Mouse (Mus musculus): Measurements from ENCODE around the gene Cspg4.
"Not testable (repeated sequence)": the region's sequence is repeated elsewhere in the genome, so short reads cannot be mapped to it uniquely, and the experiment has no call there.

Gene Cspg4

DNA sequence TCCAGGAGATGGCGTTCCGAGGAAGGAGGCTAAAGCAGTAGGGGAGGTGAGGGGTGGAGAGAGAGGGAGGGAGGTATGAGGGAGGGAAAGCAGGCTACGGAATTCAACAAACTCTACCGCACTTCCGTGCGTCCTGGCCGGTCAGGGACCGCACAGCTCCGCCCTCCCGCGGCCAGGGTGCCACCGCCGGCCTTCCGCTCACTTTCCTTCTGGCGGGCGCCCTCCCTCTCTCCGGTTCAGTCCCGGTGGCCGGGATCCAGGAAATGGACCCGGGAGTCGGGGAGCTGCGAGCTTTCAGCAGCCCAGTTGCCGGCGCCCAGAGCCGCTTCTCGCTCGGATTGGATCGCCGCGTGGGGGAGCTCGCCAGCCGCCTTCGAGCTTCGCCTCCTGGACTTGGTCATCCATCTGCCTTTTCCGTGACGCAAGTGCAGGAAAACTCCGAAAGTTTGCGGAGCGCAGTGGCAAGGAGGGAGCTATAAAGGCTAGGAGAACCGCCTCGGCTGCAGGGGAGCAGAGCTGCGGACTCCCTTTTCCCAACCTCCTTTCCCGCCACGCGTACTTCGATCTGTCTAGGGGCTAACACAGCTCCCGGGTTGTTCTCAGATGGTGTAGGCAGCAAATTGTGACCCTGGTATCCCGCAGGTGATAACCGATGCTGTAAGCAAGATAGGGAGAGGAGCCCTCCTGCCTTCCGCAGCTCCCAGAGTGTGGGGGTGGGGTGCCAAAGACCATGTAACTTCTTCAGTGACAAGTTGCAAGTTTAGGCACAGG is 63.4 kb downstream of the Cspg4 start, which contains the start of gene Snx33:
Gene Snx33, minus strand, starts transcription at position 331 of the 771 bp plus-strand sequence.
- DNase-seq: peak; percentile 86

GRCm38 (mm10) chr9:56929496-56929895 is 64.7 kb downstream of the Cspg4 start:
- DNase-seq: no peak

- no peak for DNase-seq
These were observed 65.7 kb downstream of the Cspg4 start for GRCm38 (mm10) chr9:56930556-56930955.

DNA sequence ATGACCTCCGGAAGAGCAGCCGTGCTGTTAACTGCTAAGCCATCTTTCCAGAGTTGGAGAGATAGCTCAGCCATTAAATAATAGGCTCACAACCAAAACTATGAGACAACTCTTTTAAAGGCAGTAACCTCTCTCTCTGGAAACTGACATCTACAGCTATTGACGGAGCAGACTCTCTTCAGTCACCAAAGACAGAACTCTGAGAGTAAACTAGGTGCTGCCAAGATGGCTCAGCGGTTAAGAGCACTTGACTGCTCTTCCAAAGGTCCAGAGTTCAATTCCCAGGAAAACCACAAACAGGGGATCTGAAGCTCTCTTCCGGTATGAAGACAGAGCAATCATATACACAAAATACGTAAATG is 72.0 kb downstream of the Cspg4 start:
- no peak for DNase-seq

DNA sequence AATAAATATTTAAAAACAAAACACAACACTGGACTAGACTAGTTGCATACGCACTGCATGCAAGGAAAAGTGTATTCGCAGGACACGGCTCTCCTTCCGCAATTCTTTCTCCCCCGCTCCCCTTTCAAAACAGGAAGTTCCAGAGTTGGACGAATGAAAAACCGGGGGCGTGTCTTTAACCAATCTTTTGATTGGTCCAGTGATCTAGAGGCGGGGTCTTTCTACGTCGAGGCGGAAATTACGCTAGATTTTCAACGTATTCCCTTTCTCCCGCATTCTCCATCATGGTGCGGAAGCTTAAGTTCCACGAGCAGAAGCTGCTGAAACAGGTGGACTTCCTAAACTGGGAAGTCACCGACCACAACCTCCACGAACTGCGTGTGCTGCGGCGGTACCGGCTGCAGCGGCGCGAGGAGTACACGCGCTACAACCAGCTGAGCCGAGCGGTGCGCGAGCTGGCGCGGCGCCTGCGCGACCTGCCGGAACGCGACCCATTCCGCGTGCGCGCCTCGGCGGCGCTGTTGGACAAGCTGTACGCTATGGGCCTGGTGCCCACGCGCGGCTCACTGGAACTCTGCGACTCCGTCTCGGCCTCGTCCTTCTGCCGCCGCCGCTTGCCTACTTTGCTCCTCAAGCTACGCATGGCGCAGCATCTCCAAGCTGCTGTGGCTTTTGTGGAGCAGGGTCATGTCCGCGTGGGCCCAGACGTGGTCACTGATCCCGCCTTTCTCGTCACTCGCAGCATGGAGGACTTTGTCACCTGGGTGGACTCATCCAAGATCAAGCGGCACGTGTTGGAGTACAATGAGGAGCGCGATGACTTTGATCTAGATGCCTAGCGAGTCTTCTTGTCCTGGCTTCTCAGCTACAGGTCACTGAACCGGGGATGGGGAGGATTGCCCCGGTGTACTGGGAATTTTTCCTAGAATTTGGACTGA is 72.7 kb downstream of the Cspg4 start, which contains the start of gene Imp3:
Gene Imp3, plus strand, starts transcription at position 253 of the 938 bp plus-strand sequence.
- DNase-seq: peak; percentile 92

DNA sequence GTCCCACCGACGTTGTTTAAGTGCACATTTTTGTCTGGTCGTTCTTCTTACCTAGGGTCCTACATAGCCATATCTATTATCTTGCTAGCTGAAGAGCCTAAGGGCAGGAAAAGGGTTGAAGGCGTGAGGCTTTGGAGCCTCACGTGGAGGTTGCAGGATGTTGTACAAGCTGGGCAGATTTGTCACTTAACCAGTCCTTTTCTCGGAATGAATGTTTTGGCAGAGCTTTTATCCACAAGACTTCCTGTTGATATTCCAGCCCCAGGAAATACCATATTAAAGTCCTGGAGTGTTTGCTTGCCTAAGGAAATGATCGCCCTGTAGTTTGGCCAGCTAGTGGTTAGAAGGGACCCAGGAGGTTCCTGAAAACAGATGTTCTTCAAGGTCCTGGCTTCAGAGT is 73.5 kb downstream of the Cspg4 start:
- no peak for DNase-seq

DNA sequence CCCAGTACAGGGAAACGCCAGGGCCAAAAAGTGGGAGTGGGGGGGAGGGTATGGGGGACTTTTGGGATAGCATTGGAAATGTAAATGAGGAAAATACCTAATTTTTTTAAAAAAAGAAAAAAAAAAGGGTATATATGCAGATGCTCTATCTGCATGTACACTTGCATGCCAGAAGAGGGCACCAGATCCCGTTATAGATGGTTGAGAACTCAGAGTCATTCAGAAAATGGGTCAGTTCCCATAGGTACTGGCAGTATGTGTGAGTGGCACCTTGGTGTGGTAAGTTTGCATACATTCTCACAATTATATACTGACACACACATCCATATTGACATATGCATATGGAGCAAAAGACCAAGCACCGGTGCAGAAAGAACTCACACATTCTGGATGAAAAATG is 82.6 kb downstream of the Cspg4 start:
- peak; percentile 43 for DNase-seq

DNA sequence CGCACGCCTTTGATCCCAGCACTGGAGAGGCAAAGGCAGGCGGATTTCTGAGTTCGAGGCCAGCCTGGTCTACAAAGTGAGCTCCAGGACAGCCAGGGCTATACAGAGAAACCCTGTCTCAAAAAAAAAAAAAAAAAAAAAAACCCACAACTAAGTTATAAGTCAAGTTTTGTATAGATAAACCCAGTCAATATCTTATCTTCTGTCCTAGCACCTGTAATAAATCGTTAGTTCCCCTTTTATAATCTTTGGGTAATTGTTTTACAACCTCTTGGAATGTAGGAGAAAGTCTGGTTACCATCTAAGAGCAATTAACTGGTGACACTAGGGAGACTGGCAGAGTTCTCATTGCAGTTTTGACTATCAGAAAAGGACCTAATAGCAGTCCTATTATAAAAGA is 83.9 kb downstream of the Cspg4 start:
- not testable (repeated sequence) for DNase-seq
